Mouse (Mus musculus) CH12.LX (cell line): ENCODE measurements around the gene Zfpm1. TPM values are rescaled to one million over a fixed set of nuclear protein-coding genes. Genes with fewer than 3 reads are reported as not detected.

ENCODE experiments used
- DNase-seq: peaks from one replicate; pipeline ENCODE4 v3.0.0-alpha.2; 2013; ENCODE audit errors: extremely low read depth
- H3K27ac ChIP-seq: 2 replicates; pipeline ENCODE4 v1.5.1; 2012; ENCODE audit warnings: low read depth, mild to moderate bottlenecking, control low read depth, moderate library complexity; ENCODE audit not compliant: insufficient read depth
- H3K27me3 ChIP-seq: replicated peaks from 2 replicates; pipeline ENCODE3; 2012; ENCODE audit warnings: inconsistent platforms
- H3K36me3 ChIP-seq, 2 experiments: replicated peaks in 1 of 2; 2 replicates each; pipeline versions ENCODE3 to v1.6.1; 2012; ENCODE audit warnings: inconsistent platforms in 1 of 2, low read length in 1 of 2, mild to moderate bottlenecking in 1 of 2, mixed read lengths in 1 of 2, moderate library complexity in 1 of 2; ENCODE audit not compliant: control insufficient read depth in 1 of 2, insufficient read depth in 1 of 2
- H3K4me1 ChIP-seq, 2 experiments: 2 replicates each; pipeline ENCODE4 v1.6.1; 2012; ENCODE audit warnings: inconsistent platforms in 1 of 2, moderate library complexity in 1 of 2; ENCODE audit not compliant: insufficient read depth in 2 of 2, control insufficient read depth in 1 of 2
- H3K4me2 ChIP-seq: 2 replicates; pipeline ENCODE4 v1.6.1; 2012; ENCODE audit warnings: low read depth, mild to moderate bottlenecking, control low read depth; ENCODE audit not compliant: poor library complexity, insufficient read depth, severe bottlenecking
- H3K4me3 ChIP-seq, 3 experiments: fragments of 150-350 bp in 1 of 3; sonication (generic) in 1 of 3; replicated peaks in 1 of 3; 2 replicates each; pipeline versions ENCODE3 to v1.5.1; 2011 to 2012; ENCODE audit warnings: low read depth in 2 of 3, low read length in 2 of 3, mild to moderate bottlenecking in 2 of 3, moderate library complexity in 2 of 3, control low read depth in 1 of 3, improper control_type of control experiment in 1 of 3, inconsistent platforms in 1 of 3, mixed read lengths in 1 of 3; ENCODE audit not compliant: poor library complexity in 1 of 3
- H3K79me2 ChIP-seq: replicated peaks from 2 replicates; pipeline ENCODE4 v1.6.1; 2012; ENCODE audit warnings: mild to moderate bottlenecking, moderate library complexity; ENCODE audit not compliant: control insufficient read depth, poor library complexity, insufficient read depth, severe bottlenecking; ENCODE audit errors: extremely low read depth
- H3K9ac ChIP-seq: 2 replicates; pipeline ENCODE4 v1.6.1; 2012; ENCODE audit warnings: low read depth, mild to moderate bottlenecking, control low read depth, moderate library complexity; ENCODE audit not compliant: insufficient read depth
- H3K9me3 ChIP-seq: replicated peaks from 2 replicates; pipeline ENCODE3; 2012; ENCODE audit warnings: low read length, inconsistent platforms, mixed read lengths
- CHD2 ChIP-seq: IDR thresholded peaks from 2 replicates; pipeline ENCODE4 v1.6.1; 2011; ENCODE audit warnings: low read length, improper control_type of control experiment
- CTCF ChIP-seq, 2 experiments: IDR thresholded peaks in 1 of 2; conservative IDR thresholded peaks in 1 of 2; 2 replicates each; pipeline ENCODE4 v1.5.1; 2011 to 2012; ENCODE audit warnings: low read depth in 2 of 2, low read length in 2 of 2, improper control_type of control experiment in 1 of 2, inconsistent platforms in 1 of 2, mild to moderate bottlenecking in 1 of 2, moderate library complexity in 1 of 2
- EP300 ChIP-seq: IDR thresholded peaks from 2 replicates; pipeline ENCODE4 v1.6.1; 2011; ENCODE audit warnings: low read length, improper control_type of control experiment
- HCFC1 ChIP-seq: IDR thresholded peaks from 2 replicates; pipeline ENCODE4 v1.6.1; 2012; ENCODE audit warnings: low read depth, mild to moderate bottlenecking, inconsistent platforms, low read length, improper control_type of control experiment
- MAZ ChIP-seq: IDR thresholded peaks from 2 replicates; pipeline ENCODE4 v1.6.1; 2012; ENCODE audit warnings: low read depth, mild to moderate bottlenecking, inconsistent platforms, low read length, improper control_type of control experiment, moderate library complexity
- RAD21 ChIP-seq: IDR thresholded peaks from 2 replicates; pipeline ENCODE4 v1.6.1; 2011; ENCODE audit warnings: low read depth, mild to moderate bottlenecking, low read length, improper control_type of control experiment, moderate library complexity
- RCOR1 ChIP-seq: conservative IDR thresholded peaks from 2 replicates; pipeline ENCODE4 v1.6.1; 2012; ENCODE audit warnings: low read depth, mild to moderate bottlenecking, inconsistent platforms, low read length, improper control_type of control experiment
- SIN3A ChIP-seq: IDR thresholded peaks from 2 replicates; pipeline ENCODE4 v1.6.1; 2012; ENCODE audit warnings: low read length, improper control_type of control experiment, inconsistent platforms
- SMC3 ChIP-seq: IDR thresholded peaks from 2 replicates; pipeline ENCODE4 v1.6.1; 2011; ENCODE audit warnings: low read depth, low read length, improper control_type of control experiment
- TCF12 ChIP-seq: IDR thresholded peaks from 2 replicates; pipeline ENCODE4 v1.6.1; 2014; ENCODE audit warnings: low read depth, mild to moderate bottlenecking, inconsistent platforms, low read length, improper control_type of control experiment
- UBTF ChIP-seq: IDR thresholded peaks from 2 replicates; pipeline ENCODE4 v1.6.1; 2012; ENCODE audit warnings: low read depth, mild to moderate bottlenecking, inconsistent platforms, low read length, improper control_type of control experiment, moderate library complexity
- ZC3H11A ChIP-seq: IDR thresholded peaks from 2 replicates; pipeline ENCODE4 v1.6.1; 2012; ENCODE audit warnings: low read depth, mild to moderate bottlenecking, inconsistent platforms, low read length, improper control_type of control experiment
- dilution Hi-C: fragments of 300-500 bp; cut with MboI; formaldehyde crosslinking; loops from 2 replicates; pipeline ENCODE4 v1.14.3; 2020; ENCODE audit warnings: low sequenced_read_pairs; ENCODE audit not compliant: extremely low pct_unique_long_range_greater_than_20kb, extremely low pct_ligation_motif_present
- in situ Hi-C: fragments of 300-500 bp; cut with MboI; formaldehyde crosslinking; loops from 3 replicates; pipeline ENCODE4 v1.14.3; 2019; ENCODE audit warnings: low sequenced_read_pairs, low pct_ligation_motif_present, low pct_unique_long_range_greater_than_20kb, mixed read lengths
- polyA plus RNA-seq: library from polyadenylated mRNA; unstranded; fragments of >175 nt; gene quantifications from 2 replicates; pipeline ENCODE4 v1.2.1, GENCODE M21; 2012; ENCODE audit warnings: low read depth; ENCODE audit not compliant: insufficient read length
- total RNA-seq, 2 experiments: library from RNA; depleted of rRNA; stranded (reverse); fragments of 300-350 nt in 1 of 2; fragments of >200 nt in 1 of 2; gene quantifications; 2 replicates each; pipeline ENCODE4 v1.2.3; 2012 to 2014

Gene Zfpm1
- total and polyA plus RNA-seq, 3 experiments: 11.0 to 63.5 (median 30.1) TPM

GRCm38 (mm10) chr8:122252366-122252765 is 29.6 kb upstream of the Zfpm1 start:
- DNase-seq: no peak
- TF ChIP-seq SMC3 (no peak), UBTF (no peak), HCFC1 (no peak)
- in situ Hi-C loops: loop anchor here (5.0 kb wide), 1 partner anchor 90 kb away; no protein-coding TSS in a partner anchor
- H3K36me3 ChIP-seq: no peaks in the 10 kb centered on the region
- H3K9me3 ChIP-seq: no peaks in the 10 kb centered on the region
- H3K27ac ChIP-seq: no peak overlapping the region
- no peaks in the 10 kb centered on the region for H3K79me2 ChIP-seq
- H3K4me3 ChIP-seq: no peak overlapping the region
- no peak overlapping the region for H3K9ac ChIP-seq
- no peak overlapping the region for H3K4me2 ChIP-seq
- peaks cover 87% of the 10 kb centered on the region for H3K27me3 ChIP-seq
- H3K4me1 ChIP-seq: no peaks in the 10 kb centered on the region
- dilution Hi-C loops: no loop called here

GRCm38 (mm10) chr8:122259351-122259750 is 22.6 kb upstream of the Zfpm1 start:
- H3K4me2 ChIP-seq: no peak overlapping the region
- in situ Hi-C loops: no loop called here
- peaks cover 93% of the 10 kb centered on the region for H3K27me3 ChIP-seq
- no peak overlapping the region for H3K9ac ChIP-seq
- H3K36me3 ChIP-seq: no peaks in the 10 kb centered on the region
- H3K9me3 ChIP-seq: no peaks in the 10 kb centered on the region
- peak; percentile 50; the same call in 1 of the 2 replicates for TF ChIP-seq ZC3H11A
- no peak for TF ChIP-seq EP300
- peak; percentile 93 to 100 for TF ChIP-seq CTCF (conservative IDR thresholded peaks at IDR 0.05 in 1 of 2, IDR thresholded peaks at IDR 0.05 in 1 of 2; ENCODE audit: low read depth in 2 of 2, low read length in 2 of 2)
- peak; percentile 89 for TF ChIP-seq SMC3
- 0 out of 2 replicates have a peak, but pooled peaks have one; percentile 22 for TF ChIP-seq MAZ
- TF ChIP-seq RAD21: peak; percentile 75
- no peak for TF ChIP-seq SIN3A
- peak; percentile 17; the same call in 1 of the 2 replicates for TF ChIP-seq TCF12
- no peak for TF ChIP-seq CHD2
- H3K27ac ChIP-seq: no peak overlapping the region
- no peaks in the 10 kb centered on the region for H3K79me2 ChIP-seq
- H3K4me3 ChIP-seq: no peak overlapping the region
- DNase-seq: peak; percentile 58
- dilution Hi-C loops: no loop called here
- peaks cover 15 to 20% of the 10 kb centered on the region in 2 experiments for H3K4me1 ChIP-seq

- peaks cover 93% of the 10 kb centered on the region for H3K27me3 ChIP-seq
- no peaks in the 10 kb centered on the region for H3K9me3 ChIP-seq
- H3K36me3 ChIP-seq: no peaks in the 10 kb centered on the region
- no peak overlapping the region for H3K4me2 ChIP-seq
- H3K9ac ChIP-seq: no peak overlapping the region
- no peak for DNase-seq
- dilution Hi-C loops: no loop called here
- no peak for TF ChIP-seq RCOR1
- peak in 1 of 2 experiments; percentile 40; a peak in 2 of 4 replicates for TF ChIP-seq CTCF (conservative IDR thresholded peaks at IDR 0.05 in 1 of 2, IDR thresholded peaks at IDR 0.05 in 1 of 2; ENCODE audit: low read depth in 2 of 2, low read length in 2 of 2)
- H3K79me2 ChIP-seq: no peaks in the 10 kb centered on the region
- in situ Hi-C loops: loop anchor here (10.0 kb wide), 2 partner anchors 286 to 406 kb away; no protein-coding TSS in a partner anchor
- peaks cover 16 to 28% of the 10 kb centered on the region in 2 experiments for H3K4me1 ChIP-seq
- H3K27ac ChIP-seq: no peak overlapping the region
- no peak overlapping the region for H3K4me3 ChIP-seq
Measured at GRCm38 (mm10) chr8:122260755-122261154, 21.2 kb upstream of the Zfpm1 start.
